26 mouse cellular contexts compared by ENCODE assay signal in the genomic region with DNA sequence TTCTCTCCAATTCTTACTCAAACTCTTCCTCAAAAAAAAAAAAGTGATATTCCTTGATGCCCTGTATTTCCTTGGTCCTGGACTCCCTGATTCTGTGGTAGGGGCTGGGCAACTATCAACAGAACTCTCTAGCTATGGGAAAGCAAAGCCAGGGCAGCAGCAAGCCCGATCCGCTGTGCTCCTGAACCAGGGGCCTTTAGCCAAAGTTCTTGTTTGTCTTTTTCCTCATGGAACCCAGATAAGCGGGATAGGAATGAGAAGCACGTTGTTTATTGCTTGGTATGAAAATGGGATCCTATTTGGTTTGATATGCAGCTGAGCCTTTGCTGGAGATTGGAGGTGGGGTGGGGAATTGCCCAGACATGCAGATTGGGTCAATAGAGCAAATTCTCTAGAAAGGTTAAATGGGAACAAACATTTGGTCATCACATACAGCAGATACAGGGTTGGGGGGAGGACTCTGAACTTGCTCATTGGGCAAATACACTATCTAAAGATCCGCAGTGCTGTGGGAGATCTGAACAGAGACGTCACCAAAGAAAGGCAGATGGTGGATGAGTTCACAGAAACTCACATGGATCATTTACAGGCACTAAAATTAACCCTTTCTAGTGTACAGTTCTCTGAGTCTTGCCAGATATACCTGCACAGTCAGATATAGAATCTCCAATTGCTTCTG.
A peak's percentile ranks its signal among the peaks of the same experiment; 100 is the strongest.
DNase-seq lines count a peak whose midpoint lies in the region; ATAC-seq and TF ChIP-seq lines count a peak whose summit lies in the region.
"Had no signal": no experiment of that assay in that cellular context is flagged by ENCODE, and none has a peak within 500 bp of the region (broad histone marks: within the 10 kb centered on the region; RNA-seq: fewer than 3 reads in every experiment).

No protein-coding gene starts in this region.

- no peak overlapping the region for H3K9ac ChIP-seq in liver, embryonic 11.5 days (ENCODE audit: low read depth, low read length)
- H3K9ac ChIP-seq in intestine, embryonic 14.5 days (ENCODE audit: low read length) = no peak overlapping the region
- H3K9ac ChIP-seq in liver, adult 2 months (ENCODE audit: low read depth, low read length) = no peak overlapping the region
- no peak overlapping the region for H3K9ac ChIP-seq in liver, embryonic 16.5 days (ENCODE audit: low read depth, low read length)
- H3K9ac ChIP-seq in hindbrain, postnatal 0 days (replicated peaks; ENCODE audit: low read length) = no peak overlapping the region
- H3K9ac ChIP-seq: hindbrain, embryonic 12.5 days; limb, embryonic 13.5 days; lung, embryonic 14.5 days; midbrain, embryonic 13.5 days; neural tube, embryonic 13.5 days had no signal

- no peak overlapping the region for H3K4me2 ChIP-seq in liver, embryonic 11.5 days
- no peak overlapping the region for H3K4me2 ChIP-seq in intestine, embryonic 14.5 days (ENCODE audit: low read length)
- no peak overlapping the region for H3K4me2 ChIP-seq in liver, embryonic 16.5 days (ENCODE audit: low read depth, low read length)
- H3K4me2 ChIP-seq in hindbrain, postnatal 0 days (ENCODE audit: low read depth, low read length) = no peak overlapping the region
- H3K4me2 ChIP-seq: heart, embryonic 11.5 days; hindbrain, embryonic 12.5 days; limb, embryonic 13.5 days; lung, embryonic 14.5 days; midbrain, embryonic 13.5 days; neural tube, embryonic 13.5 days had no signal

- H3K27me3 ChIP-seq in liver, embryonic 11.5 days (replicated peaks; ENCODE audit: control insufficient read depth, insufficient read depth, low read length) = no peaks in the 10 kb centered on the region
- H3K27me3 ChIP-seq in intestine, embryonic 14.5 days (replicated peaks; ENCODE audit: control insufficient read depth, insufficient read depth, low read length) = no peaks in the 10 kb centered on the region
- H3K27me3 ChIP-seq in liver, adult 2 months (ENCODE audit: control insufficient read depth, insufficient read depth, low read length) = no peaks in the 10 kb centered on the region
- no peaks in the 10 kb centered on the region for H3K27me3 ChIP-seq in liver, embryonic 16.5 days (ENCODE audit: control insufficient read depth, insufficient read depth, low read depth, low read length)
- no peaks in the 10 kb centered on the region for H3K27me3 ChIP-seq in hindbrain, postnatal 0 days (ENCODE audit: insufficient read depth, low read length)
- H3K27me3 ChIP-seq: hindbrain, embryonic 12.5 days; midbrain, embryonic 13.5 days; neural tube, embryonic 13.5 days had no signal

- no peaks in the 10 kb centered on the region for H3K79me2 ChIP-seq in liver, adult 2 months (ENCODE audit: control insufficient read depth, insufficient read depth, low read length)

- DNase-seq in liver = peak; percentile 7
- no peak for DNase-seq in liver, embryonic 11.5 days (ENCODE audit: low spot score)
- DNase-seq in intestine, embryonic 14.5 days (ENCODE audit: low spot score) = peak; percentile 43
- DNase-seq in liver, adult 2 months (ENCODE audit: extremely low read depth, low read depth, low spot score) = peak; percentile 46
- no peak for DNase-seq in left cerebral cortex, postnatal 4 days
- no peak for DNase-seq in hindbrain, postnatal 0 days (ENCODE audit: low spot score)
- no peak for DNase-seq in cerebellum, postnatal 36 days
- DNase-seq: adrenal gland, adult 2 months; adrenal gland, postnatal 36 days; cerebellum, adult 18-20 months; cerebellum, postnatal 14 days; gastrocnemius, postnatal 14 days; heart, postnatal 36 days; kidney, adult 8-10 months; kidney, postnatal 14 days; lung, embryonic 14.5 days; thymus, postnatal 4 days had no signal

- WGBS in liver, embryonic 11.5 days = 59% methylated on average over 6 of the region's 6 CpGs
- 55% methylated on average over 6 of the region's 6 CpGs for WGBS in intestine, embryonic 14.5 days
- WGBS in liver, adult 2 months = 19% methylated on average over 6 of the region's 6 CpGs
- 45% methylated on average over 6 of the region's 6 CpGs for WGBS in liver, embryonic 16.5 days (ENCODE audit: insufficient replicate concordance)
- 79% methylated on average over 6 of the region's 6 CpGs for WGBS in hindbrain, postnatal 0 days

- no peak overlapping the region for H3K27ac ChIP-seq in liver, embryonic 11.5 days (ENCODE audit: low read depth, low read length)
- no peak overlapping the region for H3K27ac ChIP-seq in intestine, embryonic 14.5 days (ENCODE audit: low read depth)
- H3K27ac ChIP-seq in liver, adult 2 months (replicated peaks; ENCODE audit: insufficient read depth, low read depth, low read length) = no peak overlapping the region
- peak overlapping the region; percentile 14; the same call in 1 of the 2 replicates for H3K27ac ChIP-seq in liver, embryonic 16.5 days (ENCODE audit: low read length)
- H3K27ac ChIP-seq in hindbrain, postnatal 0 days = no peak overlapping the region
- H3K27ac ChIP-seq: hindbrain, embryonic 12.5 days; left cerebral cortex, adult 2 months; limb, embryonic 13.5 days; macrophage; midbrain, embryonic 13.5 days; neural tube, embryonic 13.5 days had no signal

- no peaks in the 10 kb centered on the region for H3K9me3 ChIP-seq in liver, embryonic 11.5 days (ENCODE audit: control insufficient read depth, low read length)
- H3K9me3 ChIP-seq in intestine, embryonic 14.5 days (ENCODE audit: control insufficient read depth, low read length) = no peaks in the 10 kb centered on the region
- H3K9me3 ChIP-seq in liver, embryonic 16.5 days (replicated peaks; ENCODE audit: control insufficient read depth, low read length) = no peaks in the 10 kb centered on the region
- H3K9me3 ChIP-seq in hindbrain, postnatal 0 days (ENCODE audit: low read length) = no peaks in the 10 kb centered on the region
- H3K9me3 ChIP-seq: hindbrain, embryonic 12.5 days; limb, embryonic 13.5 days; midbrain, embryonic 13.5 days; neural tube, embryonic 13.5 days had no signal

- no peak for TF ChIP-seq POLR2A in liver, adult 2 months (IDR thresholded peaks at IDR 0.05; ENCODE audit: extremely low read depth, insufficient read depth, low read length)

- ATAC-seq in liver, embryonic 11.5 days (replicated peaks; ENCODE audit: low FRiP score) = no peak
- peak; percentile 32; the same call in 1 of the 2 replicates for ATAC-seq in intestine, embryonic 14.5 days (replicated peaks; ENCODE audit: low FRiP score, low TSS enrichment, low read depth)
- peak; percentile 84 for ATAC-seq in liver, embryonic 16.5 days (ENCODE audit: low read depth)
- no peak for ATAC-seq in hindbrain, postnatal 0 days
- ATAC-seq: forebrain, embryonic 14.5 days; midbrain, embryonic 13.5 days had no signal

- no peak overlapping the region for H3K4me3 ChIP-seq in liver, embryonic 11.5 days (ENCODE audit: low read depth, low read length)
- no peak overlapping the region for H3K4me3 ChIP-seq in intestine, embryonic 14.5 days (ENCODE audit: low read depth, low read length)
- no peak overlapping the region for H3K4me3 ChIP-seq in liver, adult 2 months (ENCODE audit: insufficient read depth, low read depth, low read length)
- no peak overlapping the region for H3K4me3 ChIP-seq in liver, embryonic 16.5 days (ENCODE audit: low read depth, low read length)
- H3K4me3 ChIP-seq in hindbrain, postnatal 0 days (ENCODE audit: low read length) = no peak overlapping the region
- H3K4me3 ChIP-seq: hindbrain, embryonic 12.5 days; left cerebral cortex, adult 2 months; limb, embryonic 13.5 days; midbrain, embryonic 13.5 days; neural tube, embryonic 13.5 days had no signal

- intact Hi-C loops in left cerebral cortex, postnatal 4 days (cut with DNase I) = no loop called here

- H3K36me3 ChIP-seq in liver, embryonic 11.5 days (ENCODE audit: control insufficient read depth, insufficient read depth, low read length) = no peaks in the 10 kb centered on the region
- H3K36me3 ChIP-seq in intestine, embryonic 14.5 days (ENCODE audit: control insufficient read depth, insufficient read depth, low read length) = no peaks in the 10 kb centered on the region
- no peaks in the 10 kb centered on the region for H3K36me3 ChIP-seq in liver, adult 2 months (ENCODE audit: control insufficient read depth, insufficient read depth, low read length)
- H3K36me3 ChIP-seq in liver, embryonic 16.5 days (ENCODE audit: control insufficient read depth, insufficient read depth) = no peaks in the 10 kb centered on the region
- H3K36me3 ChIP-seq in hindbrain, postnatal 0 days (ENCODE audit: insufficient read depth, low read length) = no peaks in the 10 kb centered on the region
- H3K36me3 ChIP-seq: hindbrain, embryonic 12.5 days; limb, embryonic 13.5 days; midbrain, embryonic 13.5 days; neural tube, embryonic 13.5 days had no signal

- TF ChIP-seq CTCF in liver, adult 2 months (IDR thresholded peaks at IDR 0.05; ENCODE audit: low read depth, low read length) = no peak
- TF ChIP-seq CTCF in hindbrain, postnatal 0 days (IDR thresholded peaks at IDR 0.05; ENCODE audit: low read depth) = no peak

- no peaks in the 10 kb centered on the region for H3K4me1 ChIP-seq in liver, embryonic 11.5 days (replicated peaks; ENCODE audit: control insufficient read depth, insufficient read depth, low read length)
- H3K4me1 ChIP-seq in intestine, embryonic 14.5 days (replicated peaks; ENCODE audit: control insufficient read depth, insufficient read depth, low read length) = peaks cover 9% of the 10 kb centered on the region; the same call in 1 of the 2 replicates
- no peaks in the 10 kb centered on the region for H3K4me1 ChIP-seq in liver, adult 2 months (ENCODE audit: control insufficient read depth, insufficient read depth, low read length)
- H3K4me1 ChIP-seq in liver, embryonic 16.5 days (ENCODE audit: control insufficient read depth, low read depth, low read length) = peaks cover 2% of the 10 kb centered on the region; the same call in 1 of the 2 replicates
- H3K4me1 ChIP-seq in hindbrain, postnatal 0 days (ENCODE audit: insufficient read depth, low read length) = no peaks in the 10 kb centered on the region

Comparison
In these comparisons a context has a peak if more than half of its experiments do, and no peak if none do; other contexts are left out.
1. DNase-seq: peak in liver (single experiment), intestine, embryonic 14.5 days (single experiment) and liver, adult 2 months (single experiment); none in liver, embryonic 11.5 days (single experiment), left cerebral cortex, postnatal 4 days (single experiment), hindbrain, postnatal 0 days (single experiment) and cerebellum, postnatal 36 days (0 of 2).
2. ATAC-seq: peak in intestine, embryonic 14.5 days (single experiment) and liver, embryonic 16.5 days (single experiment); none in liver, embryonic 11.5 days (single experiment) and hindbrain, postnatal 0 days (single experiment).